Mouse (Mus musculus) lung, embryonic 16.5 days (tissue): ENCODE data around the gene Spcs2. TPM values are rescaled to one million over a fixed set of nuclear protein-coding genes. Genes with fewer than 3 reads are reported as not detected.

Source experiments
- ATAC-seq: fragments of 200-750 bp; cut with Nextera tagmentation; 2 replicates; pipeline ENCODE4 v1.8.0; 2017; ENCODE audit warnings: low read depth, mild to moderate bottlenecking, moderate library complexity
- H3K27ac ChIP-seq: fragments of 300-500 bp; sonication (generic); 2 replicates; pipeline ENCODE4 v1.5.1; 2014; ENCODE audit warnings: mild to moderate bottlenecking, control low read depth, low read length
- H3K27me3 ChIP-seq: fragments of 300-500 bp; sonication (generic); 2 replicates; pipeline ENCODE4 v1.6.1; 2014; ENCODE audit warnings: low read depth, low read length, mixed read lengths; ENCODE audit not compliant: control insufficient read depth, insufficient read depth
- H3K36me3 ChIP-seq: fragments of 300-500 bp; sonication (generic); 2 replicates; pipeline ENCODE4 v1.6.1; 2014; ENCODE audit warnings: low read length; ENCODE audit not compliant: control insufficient read depth, insufficient read depth
- H3K4me1 ChIP-seq: fragments of 300-500 bp; sonication (generic); replicated peaks from 2 replicates; pipeline ENCODE4 v1.6.1; 2014; ENCODE audit warnings: low read length, mixed read lengths; ENCODE audit not compliant: control insufficient read depth, insufficient read depth
- H3K4me2 ChIP-seq: fragments of 300-500 bp; sonication (generic); 2 replicates; pipeline ENCODE4 v1.6.1; 2014; ENCODE audit warnings: low read depth, low read length, control low read depth
- H3K4me3 ChIP-seq: fragments of 300-500 bp; sonication (generic); 2 replicates; pipeline ENCODE4 v1.5.1; 2014; ENCODE audit warnings: mild to moderate bottlenecking, low read length, control low read depth
- H3K9ac ChIP-seq: fragments of 300-500 bp; sonication (generic); 2 replicates; pipeline ENCODE4 v1.6.1; 2014; ENCODE audit warnings: low read length, control low read depth
- H3K9me3 ChIP-seq: fragments of 300-500 bp; sonication (generic); 2 replicates; pipeline ENCODE4 v1.6.1; 2016; ENCODE audit warnings: low read length; ENCODE audit not compliant: control insufficient read depth
- WGBS: fragments of 180-500 bp; shearing (Covaris S2); extraction: QIAGEN DNeasy Blood & Tissue Kit; methylation state at CpG from one replicate; pipeline ENCODE4 v1.1.7; 2014; 5-methylcytosine and 5-hydroxymethylcytosine counted together
- polyA plus RNA-seq: library from polyadenylated mRNA; unstranded; fragments of >200 nt; fragmentation: Nextera tagmentation; extraction: Ambion mirVana; gene quantifications from 2 replicates; pipeline ENCODE4 v1.2.1, GENCODE M21; 2015

Spcs2 gene
- polyA plus RNA-seq = 397 and 399 TPM in 2 replicates

DNA sequence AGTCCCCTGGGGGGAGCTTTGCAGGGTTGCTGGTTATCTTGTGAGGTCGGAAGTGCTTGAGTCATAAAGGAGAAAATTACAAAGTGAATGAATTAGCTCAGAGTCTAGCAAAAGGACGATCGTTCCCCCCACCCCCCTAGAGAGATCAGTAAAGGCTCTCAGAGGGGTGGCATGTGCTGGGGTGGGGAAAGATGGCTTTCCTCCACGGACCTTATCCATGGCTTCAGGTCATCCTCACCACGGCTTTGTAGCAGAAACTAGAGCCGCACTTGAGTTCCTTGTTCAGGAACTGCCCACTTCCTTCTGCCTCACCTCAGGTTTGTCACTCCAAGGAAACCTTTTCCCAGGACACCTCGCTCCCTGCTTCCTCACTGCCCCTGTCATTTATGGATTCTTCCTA is at the start of gene Spcs2:
Gene Spcs2 (minus strand): TSS at position 101 of the 400 bp plus-strand sequence.
- H3K27me3 ChIP-seq = no peaks in the 10 kb centered on the region
- 39% methylated on average over 7 of the region's 7 CpGs for WGBS
- H3K9me3 ChIP-seq = no peaks in the 10 kb centered on the region
- no peak within 1 kb of the TSS for H3K4me2 ChIP-seq
- H3K36me3 ChIP-seq = no peaks in the 10 kb centered on the region
- H3K4me1 ChIP-seq = no peaks in the 10 kb centered on the region
- H3K4me3 ChIP-seq = no peak within 1 kb of the TSS
- no peak for ATAC-seq
- no peak within 1 kb of the TSS for H3K9ac ChIP-seq
- no peak within 1 kb of the TSS for H3K27ac ChIP-seq

DNA sequence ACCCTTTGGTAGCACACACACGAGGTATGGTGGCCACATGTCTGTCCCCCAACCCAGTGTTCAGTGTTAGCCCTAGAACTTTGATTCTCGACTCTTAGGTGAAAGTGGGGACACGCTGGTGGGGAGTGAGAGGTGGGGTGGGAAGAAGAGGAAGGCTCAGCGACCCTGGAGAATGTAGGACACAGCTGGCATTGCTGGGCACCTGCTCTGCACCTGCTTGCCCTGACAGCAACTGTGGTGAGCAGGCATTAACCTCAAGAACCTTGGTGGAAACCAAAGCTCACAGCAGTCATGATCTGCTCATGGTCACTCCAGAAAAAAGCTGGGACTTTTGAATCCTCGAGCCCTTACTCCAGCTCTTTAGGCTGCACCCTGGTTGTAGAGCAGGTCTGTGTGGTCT is 47.8 kb upstream of the Spcs2 start:
- Histone ChIP-seq H3K9ac (no peak overlapping the region), H3K4me2 (no peak overlapping the region), H3K27ac (no peak overlapping the region), H3K4me3 (no peak overlapping the region), H3K27me3 (no peaks in the 10 kb centered on the region), H3K36me3 (no peaks in the 10 kb centered on the region), H3K4me1 (no peaks in the 10 kb centered on the region), H3K9me3 (no peaks in the 10 kb centered on the region)
- 79% methylated on average over 5 of the region's 5 CpGs for WGBS
- no peak for ATAC-seq

DNA sequence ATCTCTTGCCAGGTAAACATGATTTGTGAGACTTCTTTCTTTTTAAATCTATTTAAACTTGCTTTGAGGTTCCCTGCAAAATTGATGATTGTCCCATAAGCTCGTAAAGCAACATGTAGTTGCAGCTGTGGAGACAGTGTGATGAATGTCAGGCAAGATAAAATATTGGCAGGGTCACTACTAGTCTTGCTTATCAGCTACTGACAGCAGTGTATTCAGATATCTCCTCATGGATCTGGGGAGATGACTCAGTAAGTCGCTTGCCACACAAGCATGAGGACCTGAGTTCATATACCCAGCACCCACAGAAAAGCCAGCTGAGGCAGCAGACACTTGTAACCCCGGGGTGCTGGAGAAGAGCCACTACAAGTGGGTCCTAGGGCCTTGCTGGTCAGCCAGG is 44.2 kb upstream of the Spcs2 start:
- Histone ChIP-seq H3K9me3 (no peaks in the 10 kb centered on the region), H3K4me2 (no peak overlapping the region), H3K36me3 (no peaks in the 10 kb centered on the region), H3K9ac (no peak overlapping the region), H3K27me3 (no peaks in the 10 kb centered on the region), H3K4me3 (no peak overlapping the region), H3K4me1 (no peaks in the 10 kb centered on the region), H3K27ac (no peak overlapping the region)
- 42% methylated on average over 3 of the region's 3 CpGs for WGBS
- no peak for ATAC-seq

DNA sequence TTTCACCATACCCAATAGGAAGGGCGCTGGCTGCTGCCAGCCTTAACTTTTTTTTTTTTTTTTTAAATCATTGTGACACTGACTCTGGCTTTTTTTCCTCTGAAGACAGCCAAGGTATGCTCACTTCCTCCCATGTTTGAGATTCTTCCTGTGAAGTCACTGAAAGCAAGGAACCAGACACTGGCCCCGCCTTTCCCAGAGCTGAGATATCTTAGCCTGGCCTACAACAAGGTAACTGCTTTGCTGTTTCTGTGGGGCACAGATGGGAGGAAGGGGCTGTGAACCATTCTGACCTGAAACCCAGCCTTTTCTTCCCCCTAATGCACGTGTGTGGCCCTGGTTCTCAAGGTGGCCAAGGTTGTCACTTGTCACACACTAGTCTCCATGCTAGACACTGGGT is 43.1 kb upstream of the Spcs2 start:
- H3K27ac ChIP-seq = no peak overlapping the region
- H3K27me3 ChIP-seq = no peaks in the 10 kb centered on the region
- H3K9ac ChIP-seq = no peak overlapping the region
- WGBS = 71% methylated on average over 3 of the region's 3 CpGs
- no peaks in the 10 kb centered on the region for H3K9me3 ChIP-seq
- ATAC-seq = no peak
- H3K4me2 ChIP-seq = no peak overlapping the region
- no peak overlapping the region for H3K4me3 ChIP-seq
- H3K36me3 ChIP-seq = no peaks in the 10 kb centered on the region
- H3K4me1 ChIP-seq = no peaks in the 10 kb centered on the region

DNA sequence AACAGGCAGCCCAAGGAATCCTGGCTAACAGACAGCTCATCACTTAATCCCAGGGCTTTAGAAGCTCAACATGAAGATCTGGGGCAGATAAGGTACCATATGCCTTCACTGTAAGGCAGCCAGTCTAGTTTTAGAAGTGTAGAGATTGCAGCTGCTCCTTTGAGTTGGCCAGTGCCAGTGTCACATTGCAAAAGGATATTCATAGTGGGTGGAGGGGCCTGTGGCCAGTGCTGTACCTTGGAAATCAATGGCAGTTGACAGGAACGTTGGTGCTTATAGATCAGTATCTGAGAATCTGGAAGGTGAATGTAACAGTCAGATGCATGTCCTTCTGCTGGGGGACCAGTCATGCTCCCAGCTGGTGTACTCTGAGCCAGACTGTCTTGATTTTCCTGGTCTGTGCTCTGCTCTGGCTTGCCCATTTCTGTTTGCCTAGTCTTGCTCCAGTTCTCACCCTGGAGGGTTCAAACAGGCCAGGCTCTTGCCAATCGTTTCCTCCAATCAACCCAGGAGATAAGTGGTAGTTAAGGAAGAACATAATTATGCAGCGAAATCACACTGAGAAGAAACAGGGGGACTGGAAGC is 41.3 kb upstream of the Spcs2 start:
- no peaks in the 10 kb centered on the region for H3K27me3 ChIP-seq
- H3K9me3 ChIP-seq = no peaks in the 10 kb centered on the region
- ATAC-seq = no peak
- no peak overlapping the region for H3K9ac ChIP-seq
- no peak overlapping the region for H3K4me2 ChIP-seq
- H3K36me3 ChIP-seq = no peaks in the 10 kb centered on the region
- 46% methylated on average over 3 of the region's 3 CpGs for WGBS
- no peak overlapping the region for H3K27ac ChIP-seq
- no peaks in the 10 kb centered on the region for H3K4me1 ChIP-seq
- H3K4me3 ChIP-seq = no peak overlapping the region

DNA sequence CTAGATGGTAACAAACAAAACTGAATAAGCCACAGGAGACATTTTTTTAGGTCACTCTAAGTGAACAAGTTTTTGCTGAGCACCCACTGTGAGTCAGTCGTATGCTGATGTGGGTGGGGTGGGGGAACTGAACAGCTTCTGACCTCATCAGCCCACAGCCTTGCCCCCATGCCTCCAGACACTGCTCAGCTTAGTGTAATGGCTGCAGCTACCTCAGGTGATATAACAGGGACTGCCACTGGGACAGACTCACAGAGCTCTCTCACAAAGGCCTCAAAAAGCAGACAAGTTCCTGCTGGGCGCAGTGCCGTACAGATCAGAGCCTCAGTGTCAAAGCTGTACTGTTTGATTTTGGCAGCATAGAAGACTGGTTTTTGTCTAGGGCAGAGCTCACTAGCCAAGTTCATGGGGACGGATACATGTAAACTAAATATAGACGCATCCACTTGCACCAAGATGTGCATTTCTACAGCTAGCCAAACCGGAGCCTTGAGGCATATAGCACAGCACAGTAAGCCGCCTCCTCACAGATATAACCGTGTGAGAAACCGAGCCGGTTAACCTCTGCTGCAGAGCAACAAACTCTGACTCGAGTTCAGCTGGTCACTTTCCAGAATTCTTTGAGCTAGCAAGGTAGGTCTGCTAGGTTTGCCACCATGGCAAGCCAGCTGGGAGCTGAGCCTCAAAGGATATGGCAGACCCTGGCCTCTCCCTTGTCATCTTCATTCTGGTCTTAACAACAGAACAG is 39.8 kb upstream of the Spcs2 start:
- 74% methylated on average over 11 of the region's 11 CpGs for WGBS

DNA sequence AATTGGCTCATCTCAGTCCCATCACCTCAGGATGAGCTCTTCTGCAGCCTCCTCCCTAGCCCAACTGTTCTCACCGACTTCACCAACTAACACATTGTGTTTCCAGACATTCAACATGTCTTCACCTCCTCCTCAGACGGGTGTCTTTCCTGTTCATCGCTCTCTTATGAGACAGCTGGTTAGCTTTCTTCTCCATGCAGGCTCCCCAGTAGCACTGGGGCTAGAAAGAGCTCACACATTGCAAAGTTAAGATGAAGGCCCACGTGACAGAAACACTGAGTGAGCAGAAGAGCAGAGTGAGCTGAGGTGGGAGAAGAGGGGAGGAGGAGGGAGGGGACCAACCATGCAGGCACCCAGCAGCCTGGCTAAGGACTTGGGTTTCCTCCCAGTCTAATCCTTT is 38.9 kb upstream of the Spcs2 start:
- H3K27ac ChIP-seq = no peak overlapping the region
- H3K36me3 ChIP-seq = no peaks in the 10 kb centered on the region
- no peak overlapping the region for H3K9ac ChIP-seq
- H3K4me1 ChIP-seq = no peaks in the 10 kb centered on the region
- no peak overlapping the region for H3K4me2 ChIP-seq
- 48% methylated on average over 4 of the region's 4 CpGs for WGBS
- no peaks in the 10 kb centered on the region for H3K9me3 ChIP-seq
- ATAC-seq = no peak
- no peak overlapping the region for H3K4me3 ChIP-seq
- H3K27me3 ChIP-seq = no peaks in the 10 kb centered on the region

More for the DNA sequence above, 39.8 kb upstream of the Spcs2 start:
- Histone ChIP-seq H3K9me3 (no peaks in the 10 kb centered on the region), H3K4me1 (no peaks in the 10 kb centered on the region), H3K4me2 (no peak overlapping the region), H3K9ac (no peak overlapping the region), H3K27me3 (no peaks in the 10 kb centered on the region), H3K36me3 (no peaks in the 10 kb centered on the region), H3K4me3 (no peak overlapping the region), H3K27ac (no peak overlapping the region)
- no peak for ATAC-seq

DNA sequence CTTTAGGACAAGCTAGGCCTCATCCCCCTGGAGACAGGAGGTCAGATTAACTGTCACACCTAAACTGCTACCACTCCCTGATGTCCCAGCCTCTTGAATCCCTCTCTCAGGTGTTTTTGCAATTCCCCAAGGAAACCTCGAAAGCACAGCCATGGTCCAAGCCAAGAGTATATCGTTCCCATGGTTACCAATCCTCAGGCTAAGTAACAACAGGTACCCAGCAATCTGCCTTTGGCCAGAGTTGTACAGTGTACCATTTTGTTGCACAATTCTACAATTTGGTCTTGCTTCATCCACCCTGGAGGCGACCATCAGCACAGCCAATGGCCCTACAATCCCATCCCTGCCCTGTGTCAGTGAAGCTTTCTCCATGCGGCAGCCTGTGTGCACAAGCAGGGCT is 33.6 kb upstream of the Spcs2 start:
- H3K27ac ChIP-seq = no peak overlapping the region
- no peaks in the 10 kb centered on the region for H3K27me3 ChIP-seq
- ATAC-seq = no peak
- no peak overlapping the region for H3K9ac ChIP-seq
- H3K4me2 ChIP-seq = no peak overlapping the region
- no peaks in the 10 kb centered on the region for H3K9me3 ChIP-seq
- WGBS = 75% methylated on average over 4 of the region's 4 CpGs
- H3K4me3 ChIP-seq = no peak overlapping the region
- no peaks in the 10 kb centered on the region for H3K36me3 ChIP-seq
- no peaks in the 10 kb centered on the region for H3K4me1 ChIP-seq

DNA sequence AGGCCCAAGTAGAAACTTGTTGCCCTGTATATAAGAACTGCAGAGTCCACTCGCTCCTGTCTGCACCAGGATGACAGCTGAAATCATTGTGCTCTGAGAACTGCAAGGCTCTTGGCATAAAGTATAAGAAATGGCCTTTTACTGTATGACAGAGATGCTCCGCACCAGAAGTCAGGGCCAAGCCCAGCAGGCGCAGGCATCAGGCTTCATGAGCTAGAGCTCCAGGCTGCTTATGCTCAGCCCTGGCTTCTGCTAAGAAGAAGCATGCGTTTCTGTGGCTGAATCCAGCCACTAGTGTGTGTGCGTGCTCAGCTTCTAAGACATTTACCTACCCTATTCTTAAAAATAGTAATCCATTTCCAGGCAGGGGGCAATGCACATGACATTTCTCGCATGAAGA is 31.2 kb upstream of the Spcs2 start:
- Histone ChIP-seq H3K4me2 (no peak overlapping the region), H3K27me3 (no peaks in the 10 kb centered on the region), H3K4me1 (no peaks in the 10 kb centered on the region; the same call in 1 of the 2 replicates), H3K4me3 (no peak overlapping the region), H3K36me3 (no peaks in the 10 kb centered on the region), H3K9ac (no peak overlapping the region), H3K9me3 (no peaks in the 10 kb centered on the region), H3K27ac (no peak overlapping the region)
- WGBS = 79% methylated on average over 6 of the region's 6 CpGs
- no peak for ATAC-seq
